Mouse (Mus musculus): ENCODE measurements around the gene AL607142.1.

Gene AL607142.1

GRCm38 (mm10) chr4:120056451-120056850 is 8.3 kb upstream of the AL607142.1 start:
- no peak for DNase-seq (ENCODE audit: low read depth, low spot score)

GRCm38 (mm10) chr4:120057529-120057928 is 7.3 kb upstream of the AL607142.1 start:
- DNase-seq (ENCODE audit: low read depth, low spot score), result no peak

- no peak for DNase-seq (ENCODE audit: low read depth, low spot score)
Measured at GRCm38 (mm10) chr4:120058157-120058556, 6.6 kb upstream of the AL607142.1 start.

GRCm38 (mm10) chr4:120058794-120059193 is 6.0 kb upstream of the AL607142.1 start:
- no peak for DNase-seq (ENCODE audit: low read depth, low spot score)

GRCm38 (mm10) chr4:120061727-120062126 is 3.1 kb upstream of the AL607142.1 start:
- no peak for DNase-seq (ENCODE audit: low read depth, low spot score)

GRCm38 (mm10) chr4:120062198-120062597 is 2.6 kb upstream of the AL607142.1 start:
- no peak for DNase-seq (ENCODE audit: low read depth, low spot score)

- no peak for DNase-seq (ENCODE audit: low read depth, low spot score)
Measured at GRCm38 (mm10) chr4:120062754-120063153, 2.0 kb upstream of the AL607142.1 start.

- DNase-seq (ENCODE audit: low read depth, low spot score), result no peak
Measured at GRCm38 (mm10) chr4:120063353-120064124, 1.3 kb upstream of the AL607142.1 start.

GRCm38 (mm10) chr4:120066841-120067591 is 2.2 kb downstream of the AL607142.1 start:
- DNase-seq (ENCODE audit: low read depth, low spot score), result no peak

GRCm38 (mm10) chr4:120067592-120068235 is 2.9 kb downstream of the AL607142.1 start:
- DNase-seq (ENCODE audit: low read depth, low spot score), result no peak

- no peak for DNase-seq (ENCODE audit: low read depth, low spot score)
Measured at GRCm38 (mm10) chr4:120068883-120069581, 4.2 kb downstream of the AL607142.1 start.

GRCm38 (mm10) chr4:120069582-120069980 is 4.8 kb downstream of the AL607142.1 start:
- DNase-seq (ENCODE audit: low read depth, low spot score), result no peak

GRCm38 (mm10) chr4:120071411-120071810 is 6.6 kb downstream of the AL607142.1 start:
- no peak for DNase-seq (ENCODE audit: low read depth, low spot score)

- DNase-seq (ENCODE audit: low read depth, low spot score), result no peak
Measured at GRCm38 (mm10) chr4:120071842-120072507, 7.2 kb downstream of the AL607142.1 start.

GRCm38 (mm10) chr4:120074061-120074460 is 9.3 kb downstream of the AL607142.1 start:
- DNase-seq (ENCODE audit: low read depth, low spot score), result no peak

- no peak for DNase-seq (ENCODE audit: low read depth, low spot score)
Measured at GRCm38 (mm10) chr4:120077322-120077721, 12.5 kb downstream of the AL607142.1 start.

GRCm38 (mm10) chr4:120082527-120082926 is 17.7 kb downstream of the AL607142.1 start:
- no peak for DNase-seq (ENCODE audit: low read depth, low spot score)

GRCm38 (mm10) chr4:120083700-120084099 is 18.9 kb downstream of the AL607142.1 start:
- DNase-seq (ENCODE audit: low read depth, low spot score), result no peak

GRCm38 (mm10) chr4:120089536-120089935 is 24.7 kb downstream of the AL607142.1 start:
- DNase-seq (ENCODE audit: low read depth, low spot score), result no peak

- no peak for DNase-seq (ENCODE audit: low read depth, low spot score)
Measured at GRCm38 (mm10) chr4:120091997-120092783, 27.4 kb downstream of the AL607142.1 start.
